Mouse (Mus musculus): Measurements from ENCODE around the gene Agbl4.

The Agbl4 gene

GRCm38 (mm10) chr4:111493750-111494404 is 1096.4 kb downstream of the Agbl4 start:
- DNase-seq (ENCODE audit: low read depth, low spot score) = peak; percentile 67

- peak; percentile 70 for DNase-seq (ENCODE audit: low read depth, low spot score)
Observed at GRCm38 (mm10) chr4:111495949-111496348, 1098.5 kb downstream of the Agbl4 start.

GRCm38 (mm10) chr4:111498751-111499150 is 1101.3 kb downstream of the Agbl4 start:
- no peak for DNase-seq (ENCODE audit: low read depth, low spot score)

GRCm38 (mm10) chr4:111501441-111501840 is 1104.0 kb downstream of the Agbl4 start:
- no peak for DNase-seq (ENCODE audit: low read depth, low spot score)

GRCm38 (mm10) chr4:111502965-111503727 is 1105.7 kb downstream of the Agbl4 start:
- no peak for DNase-seq (ENCODE audit: low read depth, low spot score)

- DNase-seq (ENCODE audit: low read depth, low spot score) = peak; percentile 61
Observed at GRCm38 (mm10) chr4:111504952-111505351, 1107.5 kb downstream of the Agbl4 start.

- peak; percentile 52 for DNase-seq (ENCODE audit: low read depth, low spot score)
Observed at GRCm38 (mm10) chr4:111510129-111510528, 1112.7 kb downstream of the Agbl4 start.

- DNase-seq (ENCODE audit: low read depth, low spot score) = no peak
Observed at GRCm38 (mm10) chr4:111513921-111514320, 1116.5 kb downstream of the Agbl4 start.

- DNase-seq (ENCODE audit: low read depth, low spot score) = no peak
Observed at GRCm38 (mm10) chr4:111516136-111516535, 1118.7 kb downstream of the Agbl4 start.

- DNase-seq (ENCODE audit: low read depth, low spot score) = no peak
Observed at GRCm38 (mm10) chr4:111517063-111517792, 1119.8 kb downstream of the Agbl4 start.

GRCm38 (mm10) chr4:111518191-111518590 is 1120.7 kb downstream of the Agbl4 start:
- DNase-seq (ENCODE audit: low read depth, low spot score) = no peak

GRCm38 (mm10) chr4:111519267-111519666 is 1121.8 kb downstream of the Agbl4 start:
- no peak for DNase-seq (ENCODE audit: low read depth, low spot score)

- no peak for DNase-seq (ENCODE audit: low read depth, low spot score)
Observed at GRCm38 (mm10) chr4:111520006-111520405, 1122.5 kb downstream of the Agbl4 start.

GRCm38 (mm10) chr4:111522974-111523373 is 1125.5 kb downstream of the Agbl4 start:
- DNase-seq (ENCODE audit: low read depth, low spot score) = no peak

- DNase-seq (ENCODE audit: low read depth, low spot score) = no peak
Observed at GRCm38 (mm10) chr4:111528961-111529360, 1131.5 kb downstream of the Agbl4 start.

- DNase-seq (ENCODE audit: low read depth, low spot score) = no peak
Observed at GRCm38 (mm10) chr4:111529996-111530395, 1132.5 kb downstream of the Agbl4 start.

- DNase-seq (ENCODE audit: low read depth, low spot score) = no peak
Observed at GRCm38 (mm10) chr4:111530537-111530936, 1133.1 kb downstream of the Agbl4 start.

GRCm38 (mm10) chr4:111544684-111545083 is 1147.2 kb downstream of the Agbl4 start:
- DNase-seq (ENCODE audit: low read depth, low spot score) = no peak

- no peak for DNase-seq (ENCODE audit: low read depth, low spot score)
Observed at GRCm38 (mm10) chr4:111546009-111546408, 1148.5 kb downstream of the Agbl4 start.

- DNase-seq (ENCODE audit: low read depth, low spot score) = no peak
Observed at GRCm38 (mm10) chr4:111555426-111555825, 1158.0 kb downstream of the Agbl4 start.

- DNase-seq (ENCODE audit: low read depth, low spot score) = no peak
Observed at GRCm38 (mm10) chr4:111577087-111577773, 1179.8 kb downstream of the Agbl4 start.
